Mouse (Mus musculus): Measurements from ENCODE around the gene Gpr89. TPM values are rescaled to one million over a fixed set of nuclear protein-coding genes. Genes with fewer than 3 reads are reported as not detected.

Gene Gpr89
- total RNA-seq, 2 experiments from 2014 or later = 20.8 to 21.6 TPM

DNA sequence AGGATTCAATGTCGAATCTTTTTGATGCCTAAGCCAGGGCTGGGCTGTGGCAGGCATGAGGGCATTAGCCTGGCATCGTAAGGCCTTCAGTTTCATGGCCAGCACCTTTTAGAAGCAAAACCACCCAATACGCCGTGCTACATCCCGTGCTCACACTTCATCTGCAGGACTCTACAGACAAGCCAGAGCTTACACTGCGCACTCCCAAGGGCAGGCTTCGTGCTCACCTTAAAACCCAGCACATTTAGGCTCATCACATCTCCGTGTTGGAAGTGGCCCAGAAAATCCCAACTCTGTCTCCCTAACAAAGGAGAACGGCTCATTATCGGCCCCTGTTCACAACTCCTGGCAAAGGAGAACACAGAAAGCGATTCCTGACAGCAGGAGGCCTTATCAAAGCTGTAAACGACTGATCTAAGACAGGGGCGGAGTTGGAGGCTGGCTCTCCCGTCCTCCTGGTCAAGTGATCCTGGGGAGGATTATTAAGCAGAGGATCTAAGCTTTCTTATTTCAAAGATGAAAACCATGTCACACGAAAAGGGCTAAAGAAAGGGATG is 76.8 kb downstream of the Gpr89 start:
- no peak for DNase-seq
- intact Hi-C loops (cut with DNase I) = no loop called here

DNA sequence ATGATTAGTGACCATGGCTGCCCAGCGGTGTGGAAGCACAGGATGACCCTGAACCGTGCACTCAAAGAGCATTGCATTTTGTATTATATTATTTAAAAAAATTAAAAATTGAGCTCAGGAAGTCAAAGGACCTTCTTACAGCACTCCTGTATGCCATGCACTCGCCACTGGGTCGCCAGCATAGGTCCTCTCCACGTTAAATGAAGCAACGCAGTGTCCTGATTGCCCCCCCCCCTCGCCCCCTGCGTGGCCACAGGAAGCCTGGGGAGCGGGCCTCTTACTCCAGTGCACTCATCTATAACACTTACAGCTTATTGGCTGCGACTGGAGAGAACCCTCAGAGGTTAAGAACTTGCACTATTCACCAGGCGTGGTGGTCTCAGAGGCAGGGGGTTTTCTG is 79.9 kb downstream of the Gpr89 start:
- intact Hi-C loops (cut with DNase I) = no loop called here
- no peak for DNase-seq

DNA sequence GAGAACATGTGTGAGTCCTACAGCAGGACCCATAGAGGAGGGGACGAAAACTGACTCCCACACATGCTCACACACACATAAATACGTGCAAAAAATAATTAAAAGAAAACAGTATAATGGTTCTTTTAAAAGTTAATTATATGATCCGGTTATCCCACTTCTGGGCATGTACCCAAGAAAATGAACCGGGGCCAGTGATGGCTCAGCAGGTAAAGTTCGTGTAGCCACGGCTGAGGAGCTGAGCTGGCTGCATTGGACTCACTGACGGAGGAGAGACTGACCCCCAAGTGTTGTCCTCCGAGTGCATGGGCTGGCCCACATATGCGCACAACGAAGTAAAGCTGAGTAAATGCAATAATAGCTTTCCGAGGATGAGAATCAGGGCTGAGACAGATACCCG is 80.5 kb downstream of the Gpr89 start:
- no peak for DNase-seq
- intact Hi-C loops (cut with DNase I) = no loop called here

DNA sequence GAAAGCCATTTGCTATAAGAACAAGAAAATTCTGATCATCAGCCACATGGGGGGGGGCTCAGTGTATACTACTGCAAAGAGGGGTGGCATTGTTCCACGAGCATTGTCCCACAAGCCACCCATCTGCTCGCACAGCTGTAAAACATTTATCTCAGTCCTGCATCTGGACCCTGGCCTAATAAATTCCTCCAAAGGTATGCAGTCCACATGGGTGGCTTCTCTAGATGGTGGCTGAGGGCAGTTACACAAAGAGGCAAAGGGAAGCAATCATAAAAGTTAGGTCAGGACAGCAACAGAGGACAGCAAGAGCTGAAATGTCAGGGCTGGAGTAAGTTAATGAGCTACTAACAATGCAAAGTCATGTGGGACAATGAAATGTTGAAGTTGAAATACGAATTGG is 81.4 kb downstream of the Gpr89 start:
- intact Hi-C loops (cut with DNase I) = no loop called here
- no peak for DNase-seq

DNA sequence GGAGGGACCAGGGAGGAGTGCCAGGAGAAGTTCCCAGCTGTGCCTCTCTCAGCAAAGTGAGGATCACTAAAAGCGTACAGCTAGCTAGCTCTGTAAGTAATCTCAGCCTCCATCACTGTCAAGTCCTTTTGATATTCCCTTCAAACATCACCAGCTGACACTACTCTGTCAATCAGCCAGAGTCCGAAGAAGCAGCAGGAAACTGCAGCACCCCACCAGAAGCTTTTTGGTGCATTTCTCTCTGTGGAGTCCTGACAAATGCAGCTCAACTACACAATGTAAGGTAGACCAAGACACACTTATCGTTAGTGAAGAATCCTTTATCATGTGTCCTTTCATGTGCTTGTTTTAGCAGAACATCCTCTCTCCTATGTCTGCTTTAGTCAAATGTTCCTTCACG is 83.6 kb downstream of the Gpr89 start:
- intact Hi-C loops (cut with DNase I) = no loop called here
- no peak for DNase-seq

DNA sequence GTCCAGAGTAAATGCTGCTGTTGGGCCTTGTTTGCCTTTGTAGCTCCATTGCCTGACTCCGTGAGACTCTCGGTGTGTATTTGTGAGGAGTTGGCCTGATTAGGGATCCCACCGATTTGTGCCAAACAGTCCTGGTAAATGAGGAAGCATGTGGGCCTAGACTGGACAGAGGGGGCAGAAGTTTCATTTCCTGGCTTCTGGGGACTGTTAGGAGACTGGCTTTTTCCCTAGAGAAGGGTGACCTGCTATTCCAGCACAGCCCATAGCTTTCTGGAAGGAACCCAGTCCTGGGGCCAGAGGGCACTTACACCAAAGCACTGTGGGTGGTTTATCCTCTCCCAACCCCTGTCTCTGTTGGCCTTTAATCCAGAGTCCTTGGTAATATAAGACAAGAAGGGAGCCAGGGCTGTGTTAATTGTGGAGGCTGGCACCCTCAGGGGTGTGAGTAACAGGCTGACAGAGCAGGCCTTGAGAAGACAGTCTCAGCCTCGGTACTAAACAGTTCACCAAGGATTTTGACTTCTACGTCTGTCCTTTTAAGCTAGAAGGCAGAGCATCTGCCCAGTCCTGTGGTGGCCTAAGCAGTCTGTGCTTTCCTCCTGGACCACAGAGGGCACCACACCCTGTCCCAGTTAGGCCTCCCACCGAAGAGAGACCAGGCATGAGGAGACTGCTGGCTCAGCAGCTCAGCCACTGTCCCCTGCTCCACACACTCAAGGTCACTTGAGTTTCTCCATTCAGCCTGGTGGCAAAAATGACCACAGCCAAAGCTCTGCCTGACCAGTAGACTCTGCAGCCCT is 84.8 kb downstream of the Gpr89 start:
- intact Hi-C loops (cut with DNase I) = no loop called here
- DNase-seq = no peak

Other genes starting within 250 kb of the Gpr89 start
- 1 to 10 TPM in 1 of 2 experiments, under 1 TPM in 1; 0.78 to 1.7 TPM for gene Ankrd35, start 235.2 kb downstream of the Gpr89 start, total RNA-seq (2021)
- gene Pias3, start 209.0 kb downstream of the Gpr89 start, total RNA-seq (2021) = 10 to 100 TPM; 16.5 to 17.1 TPM
- 1 to 10 TPM; 3.0 to 3.4 TPM for gene Nudt17, start 196.8 kb downstream of the Gpr89 start, total RNA-seq (2021)
- 10 to 100 TPM; 24.4 to 26.4 TPM for gene Polr3c, start 177.7 kb downstream of the Gpr89 start, total RNA-seq (2021)
- 10 to 100 TPM; 19.8 to 27.3 TPM for gene Rnf115, start 177.7 kb downstream of the Gpr89 start, total RNA-seq (2021)
- not detected for gene Pdzk1, start 76.1 kb downstream of the Gpr89 start, total RNA-seq (2021)
- gene Cd160, start 76.0 kb downstream of the Gpr89 start, total RNA-seq (2021) = not detected
- 10 to 100 TPM; 11.8 to 16.8 TPM for gene Gja5, start 653 bp downstream of the Gpr89 start, total RNA-seq (2021)
- gene Gja8, start 20.7 kb upstream of the Gpr89 start, total RNA-seq (2021) = not detected